Mouse (Mus musculus) limb, embryonic 11.5 days (tissue): ENCODE data around the gene Thoc5. TPM values are rescaled to one million over a fixed set of nuclear protein-coding genes. Genes with fewer than 3 reads are reported as not detected.

Experiments used
- ATAC-seq: fragments of 200-750 bp; cut with Nextera tagmentation; 2 replicates; pipeline ENCODE4 v1.8.0; 2017; ENCODE audit warnings: low read depth; ENCODE audit not compliant: insufficient number of reproducible peaks, low FRiP score, low TSS enrichment
- DNase-seq: peaks from one replicate; pipeline ENCODE4 v3.0.0-alpha.2; 2015; ENCODE audit warnings: low spot score
- H3K27ac ChIP-seq: fragments of 300-500 bp; sonication (generic); replicated peaks from 2 replicates; pipeline ENCODE4 v1.5.1; 2014; ENCODE audit warnings: low read depth, mild to moderate bottlenecking, low read length
- H3K27me3 ChIP-seq: fragments of 300-500 bp; sonication (generic); 2 replicates; pipeline ENCODE4 v1.6.1; 2014; ENCODE audit warnings: mild to moderate bottlenecking, low read length, mixed read lengths; ENCODE audit not compliant: control insufficient read depth, insufficient read depth
- H3K36me3 ChIP-seq: fragments of 300-500 bp; sonication (generic); 2 replicates; pipeline ENCODE4 v1.6.1; 2014; ENCODE audit warnings: mild to moderate bottlenecking, low read length, moderate library complexity, mixed read lengths; ENCODE audit not compliant: control insufficient read depth, insufficient read depth
- H3K4me1 ChIP-seq: fragments of 300-500 bp; sonication (generic); 2 replicates; pipeline ENCODE4 v1.6.1; 2014; ENCODE audit warnings: low read length, mixed read lengths; ENCODE audit not compliant: control insufficient read depth, insufficient read depth
- H3K4me2 ChIP-seq: fragments of 300-500 bp; sonication (generic); 2 replicates; pipeline ENCODE4 v1.6.1; 2014; ENCODE audit warnings: low read depth, mild to moderate bottlenecking, moderate library complexity; ENCODE audit not compliant: severe bottlenecking
- H3K4me3 ChIP-seq: fragments of 300-500 bp; sonication (generic); 2 replicates; pipeline ENCODE4 v1.5.1; 2014; ENCODE audit warnings: low read depth, low read length
- H3K9ac ChIP-seq: fragments of 300-500 bp; sonication (generic); 2 replicates; pipeline ENCODE4 v1.6.1; 2014; ENCODE audit warnings: mild to moderate bottlenecking, low read length
- H3K9me3 ChIP-seq: fragments of 300-500 bp; sonication (generic); 2 replicates; pipeline ENCODE4 v1.6.1; 2016; ENCODE audit warnings: low read length; ENCODE audit not compliant: control insufficient read depth
- WGBS: fragments of 180-500 bp; shearing (Covaris S2); extraction: QIAGEN DNeasy Blood & Tissue Kit; methylation state at CpG from one replicate; pipeline ENCODE4 v1.1.7; 2014; 5-methylcytosine and 5-hydroxymethylcytosine counted together
- polyA plus RNA-seq: library from polyadenylated mRNA; unstranded; fragments of >200 nt; fragmentation: Nextera tagmentation; extraction: Ambion mirVana; gene quantifications from 2 replicates; pipeline ENCODE4 v1.2.1, GENCODE M21; 2014

Gene Thoc5
- polyA plus RNA-seq, 1 experiment from 2014 or later = 50.6 TPM

GRCm38 (mm10) chr11:4861816-4862604, 33.1 kb upstream of the Thoc5 start:
- Histone ChIP-seq H3K36me3 (no peaks in the 10 kb centered on the region), H3K4me2 (no peak overlapping the region), H3K4me3 (no peak overlapping the region), H3K27me3 (no peaks in the 10 kb centered on the region), H3K4me1 (no peaks in the 10 kb centered on the region; the same call in 1 of the 2 replicates), H3K9me3 (no peaks in the 10 kb centered on the region), H3K9ac (no peak overlapping the region), H3K27ac (no peak overlapping the region; the same call in 1 of the 2 replicates)
- WGBS = 49% methylated on average over 11 of the region's 11 CpGs
- DNase-seq (peak; percentile 34), ATAC-seq (no peak)

GRCm38 (mm10) chr11:4862730-4863129, 32.4 kb upstream of the Thoc5 start:
- Histone ChIP-seq H3K9ac (no peak overlapping the region), H3K27me3 (no peaks in the 10 kb centered on the region), H3K4me1 (no peaks in the 10 kb centered on the region; the same call in 1 of the 2 replicates), H3K9me3 (no peaks in the 10 kb centered on the region), H3K4me2 (no peak overlapping the region), H3K36me3 (no peaks in the 10 kb centered on the region), H3K4me3 (no peak overlapping the region), H3K27ac (no peak overlapping the region)
- ATAC-seq (no peak), DNase-seq (no peak)
- 88% methylated on average over 1 of the region's 1 CpGs for WGBS

- peak; percentile 72 for DNase-seq
Observed at GRCm38 (mm10) chr11:4865645-4866251, 29.4 kb upstream of the Thoc5 start.

GRCm38 (mm10) chr11:4873755-4874475, 21.2 kb upstream of the Thoc5 start, which contains the start of gene Nipsnap1:
Gene Nipsnap1, plus strand, starts transcription at chr11:4873951.
- DNase-seq (peak; percentile 92), ATAC-seq (peak; percentile 87)
- H3K4me1 ChIP-seq = peaks cover 6% of the 10 kb centered on the region
- peaks cover 2% of the 10 kb centered on the region; the same call in 1 of the 2 replicates for H3K36me3 ChIP-seq
- H3K9me3 ChIP-seq = no peaks in the 10 kb centered on the region
- H3K9ac ChIP-seq = peak within 1 kb of the TSS; percentile 78
- H3K27ac ChIP-seq = no peak within 1 kb of the TSS
- no peaks in the 10 kb centered on the region for H3K27me3 ChIP-seq
- peak within 1 kb of the TSS; percentile 85 for H3K4me2 ChIP-seq
- WGBS = 1% methylated on average over 30 of the region's 30 CpGs
- H3K4me3 ChIP-seq = peak within 1 kb of the TSS; percentile 71

More at GRCm38 (mm10) chr11:4865645-4866251, 29.4 kb upstream of the Thoc5 start:
- H3K27me3 ChIP-seq = no peaks in the 10 kb centered on the region
- H3K36me3 ChIP-seq = no peaks in the 10 kb centered on the region
- 40% methylated on average over 10 of the region's 10 CpGs for WGBS
- H3K4me2 ChIP-seq = no peak overlapping the region
- no peak overlapping the region for H3K27ac ChIP-seq
- H3K9ac ChIP-seq = no peak overlapping the region
- H3K9me3 ChIP-seq = no peaks in the 10 kb centered on the region
- no peak for ATAC-seq
- H3K4me1 ChIP-seq = no peaks in the 10 kb centered on the region; the same call in 1 of the 2 replicates
- no peak overlapping the region for H3K4me3 ChIP-seq

- Histone ChIP-seq H3K27ac (no peak overlapping the region), H3K36me3 (peaks cover 2% of the 10 kb centered on the region; the same call in 1 of the 2 replicates), H3K4me1 (peaks cover 6% of the 10 kb centered on the region), H3K4me2 (peak overlapping the region; percentile 85), H3K9me3 (no peaks in the 10 kb centered on the region), H3K4me3 (peak overlapping the region; percentile 71), H3K9ac (peak overlapping the region; percentile 78), H3K27me3 (no peaks in the 10 kb centered on the region)
- peak; percentile 30 for DNase-seq
- WGBS = 3% methylated on average over 10 of the region's 10 CpGs
- ATAC-seq = peak; percentile 15; the same call in 1 of the 2 replicates
Observed at GRCm38 (mm10) chr11:4874551-4874950, 20.6 kb upstream of the Thoc5 start.

- Histone ChIP-seq H3K4me2 (no peak overlapping the region), H3K4me3 (no peak overlapping the region), H3K27me3 (no peaks in the 10 kb centered on the region), H3K4me1 (no peaks in the 10 kb centered on the region), H3K9me3 (no peaks in the 10 kb centered on the region), H3K9ac (no peak overlapping the region), H3K27ac (no peak overlapping the region), H3K36me3 (peaks cover 2% of the 10 kb centered on the region; the same call in 1 of the 2 replicates)
- ATAC-seq (no peak), DNase-seq (no peak)
- WGBS = 75% methylated on average over 4 of the region's 4 CpGs
Observed at GRCm38 (mm10) chr11:4881087-4881486, 14.0 kb upstream of the Thoc5 start.

- no peaks in the 10 kb centered on the region for H3K4me1 ChIP-seq
- H3K9me3 ChIP-seq = no peaks in the 10 kb centered on the region
- DNase-seq = peak; percentile 40
- no peaks in the 10 kb centered on the region for H3K27me3 ChIP-seq
- no peak for ATAC-seq
- H3K4me2 ChIP-seq = no peak overlapping the region
- no peak overlapping the region for H3K27ac ChIP-seq
- no peak overlapping the region for H3K4me3 ChIP-seq
- no peak overlapping the region for H3K9ac ChIP-seq
- WGBS = 43% methylated on average over 14 of the region's 14 CpGs
- H3K36me3 ChIP-seq = no peaks in the 10 kb centered on the region; the same call in 1 of the 2 replicates
Observed at GRCm38 (mm10) chr11:4882892-4883627, 12.1 kb upstream of the Thoc5 start.
